Mouse (Mus musculus): ENCODE results near the gene Fbxl7. TPM values are rescaled to one million over a fixed set of nuclear protein-coding genes. Genes with fewer than 3 reads are reported as not detected.

The Fbxl7 gene
- total and polyA plus RNA-seq, 3 experiments = 1.9 to 3.1 (median 3.0) TPM

DNA sequence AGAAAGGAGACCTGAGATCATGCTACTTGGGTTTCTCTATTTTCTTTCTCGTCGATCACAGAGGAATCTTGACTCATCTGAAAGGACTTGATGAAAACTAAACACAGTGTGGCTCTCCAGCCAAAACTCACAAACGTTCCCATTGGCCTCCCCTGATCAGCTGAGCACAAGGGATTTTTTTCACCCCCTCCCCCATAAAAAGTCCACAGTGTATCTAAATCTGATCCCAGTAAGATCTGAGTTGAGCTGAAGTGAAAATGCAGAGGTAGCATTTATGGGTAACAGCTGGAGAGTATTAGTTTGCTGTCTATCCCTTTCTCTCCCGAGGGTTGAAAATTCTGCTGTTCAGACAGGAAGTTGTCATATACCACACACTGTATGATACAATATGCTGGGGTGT, 2.2 kb downstream of the Fbxl7 start:
- Histone ChIP-seq H3K4me1 (ENCODE audit: control insufficient read depth, insufficient read depth, low read length) (peaks cover 4% of the 10 kb centered on the region), H3K27ac (no peak overlapping the region), H3K27me3 (ENCODE audit: control insufficient read depth, insufficient read depth, low read length) (no peaks in the 10 kb centered on the region), H3K4me3 (no peak overlapping the region), H3K79me2 (replicated peaks; ENCODE audit: control insufficient read depth, insufficient read depth, low read length) (0 out of 2 replicates have a peak, but pooled peaks cover 2% of the 10 kb centered on the region), H3K9ac (ENCODE audit: low read depth, low read length) (no peak overlapping the region), H3K36me3 (ENCODE audit: control insufficient read depth, insufficient read depth, low read length) (no peaks in the 10 kb centered on the region; the same call in 1 of the 2 replicates)
- intact Hi-C loops (cut with DNase I) = loop anchor here (5.0 kb wide), 1 partner anchor 71 kb away; no protein-coding TSS in a partner anchor
- TF ChIP-seq CTCF (IDR thresholded peaks at IDR 0.05) (no peak), POLR2A (IDR thresholded peaks at IDR 0.05; ENCODE audit: insufficient read depth, low read depth, low read length) (no peak)
- WGBS = 39% methylated on average over 4 of the region's 4 CpGs
- DNase-seq = no peak

DNA sequence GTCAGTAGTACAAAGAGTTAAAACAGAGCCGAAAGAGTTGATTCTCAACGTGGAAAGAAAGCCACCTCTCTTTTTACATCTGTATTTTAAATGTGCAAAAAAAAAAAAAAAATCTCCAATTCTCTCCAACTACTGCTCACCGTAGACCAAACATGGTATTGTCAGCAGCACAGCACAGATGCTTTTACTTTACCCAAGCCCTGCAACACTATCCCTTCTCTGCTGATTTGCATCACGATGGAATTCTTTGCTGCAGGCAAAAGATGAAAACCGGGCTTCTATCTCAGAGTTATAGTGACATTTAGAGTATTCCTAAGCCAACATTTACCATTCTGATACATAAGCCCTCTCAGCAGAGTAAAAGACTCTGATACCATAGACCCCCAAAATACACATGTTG, 5.4 kb downstream of the Fbxl7 start:
- H3K9ac ChIP-seq (ENCODE audit: low read depth, low read length) = no peak overlapping the region
- peaks cover 2% of the 10 kb centered on the region; the same call in 1 of the 2 replicates for H3K79me2 ChIP-seq (replicated peaks; ENCODE audit: control insufficient read depth, insufficient read depth, low read length)
- no peaks in the 10 kb centered on the region for H3K27me3 ChIP-seq (ENCODE audit: control insufficient read depth, insufficient read depth, low read length)
- no peak overlapping the region for H3K27ac ChIP-seq
- no peak for DNase-seq
- 65% methylated on average over 5 of the region's 5 CpGs for WGBS
- TF ChIP-seq CTCF (IDR thresholded peaks at IDR 0.05) = no peak
- TF ChIP-seq POLR2A (IDR thresholded peaks at IDR 0.05; ENCODE audit: insufficient read depth, low read depth, low read length) = no peak
- no peak for TF ChIP-seq EP300 (IDR thresholded peaks at IDR 0.05; ENCODE audit: insufficient read depth, low read depth, low read length)
- no peaks in the 10 kb centered on the region; the same call in 1 of the 2 replicates for H3K36me3 ChIP-seq (ENCODE audit: control insufficient read depth, insufficient read depth, low read length)
- H3K4me3 ChIP-seq = no peak overlapping the region
- intact Hi-C loops (cut with DNase I) = loop anchor here (5.0 kb wide), 1 partner anchor 68 kb away; no protein-coding TSS in a partner anchor
- H3K4me1 ChIP-seq (ENCODE audit: control insufficient read depth, insufficient read depth, low read length) = peaks cover 4% of the 10 kb centered on the region

DNA sequence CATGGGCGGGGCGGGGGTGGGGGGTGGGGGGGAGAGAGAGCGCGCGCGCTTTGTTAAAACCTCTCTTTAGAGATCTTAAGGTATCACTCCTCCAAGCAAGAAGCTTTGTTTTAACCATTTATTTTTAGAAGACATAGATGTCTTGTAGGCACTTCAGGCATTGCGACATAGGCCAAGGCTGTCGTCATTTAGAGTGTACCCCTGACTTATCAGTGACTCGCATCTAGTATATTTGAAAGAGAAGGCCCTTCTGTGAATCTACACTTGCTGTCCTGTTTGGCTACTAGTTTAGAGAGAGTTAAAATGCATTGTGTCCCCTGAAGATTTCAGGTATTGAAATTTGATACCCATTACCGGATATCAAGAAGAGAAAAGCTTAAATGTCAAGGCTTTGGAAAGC, 7.2 kb downstream of the Fbxl7 start:
- WGBS = 79% methylated on average over 10 of the region's 10 CpGs
- Histone ChIP-seq H3K79me2 (replicated peaks; ENCODE audit: control insufficient read depth, insufficient read depth, low read length) (peaks cover 2% of the 10 kb centered on the region; the same call in 1 of the 2 replicates), H3K27ac (no peak overlapping the region), H3K4me3 (no peak overlapping the region), H3K4me1 (ENCODE audit: control insufficient read depth, insufficient read depth, low read length) (peaks cover 2% of the 10 kb centered on the region; the same call in 1 of the 2 replicates), H3K27me3 (ENCODE audit: control insufficient read depth, insufficient read depth, low read length) (no peaks in the 10 kb centered on the region), H3K36me3 (ENCODE audit: control insufficient read depth, insufficient read depth, low read length) (no peaks in the 10 kb centered on the region; the same call in 1 of the 2 replicates), H3K9ac (ENCODE audit: low read depth, low read length) (no peak overlapping the region)
- DNase-seq = no peak
- intact Hi-C loops (cut with DNase I) = no loop called here
- TF ChIP-seq POLR2A (IDR thresholded peaks at IDR 0.05; ENCODE audit: insufficient read depth, low read depth, low read length) = no peak
- TF ChIP-seq EP300 (IDR thresholded peaks at IDR 0.05; ENCODE audit: insufficient read depth, low read depth, low read length) = no peak
- TF ChIP-seq CTCF (IDR thresholded peaks at IDR 0.05) = no peak

DNA sequence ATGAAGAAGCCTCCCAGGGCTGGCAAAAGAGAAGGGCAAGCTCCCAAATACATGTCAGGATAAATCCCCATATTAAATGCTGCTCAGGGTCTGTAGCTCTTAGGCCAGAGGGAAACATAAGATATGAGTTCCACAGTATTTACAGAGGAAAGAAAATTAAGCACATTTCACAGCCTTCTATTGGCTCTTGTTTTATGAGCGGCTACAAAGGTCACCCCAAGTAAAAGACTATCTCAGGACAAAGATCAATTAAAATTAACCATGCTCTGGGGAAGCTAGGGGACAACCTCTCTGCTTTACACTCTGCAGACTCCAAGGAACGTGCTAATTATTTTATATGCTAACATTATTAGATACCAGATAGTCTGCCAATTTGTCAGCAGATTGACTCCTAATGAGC, 9.4 kb downstream of the Fbxl7 start:
- H3K27me3 ChIP-seq (ENCODE audit: control insufficient read depth, insufficient read depth, low read length) = no peaks in the 10 kb centered on the region
- DNase-seq = no peak
- WGBS = 90% methylated on average over 2 of the region's 2 CpGs
- no peak overlapping the region for H3K9ac ChIP-seq (ENCODE audit: low read depth, low read length)
- H3K4me3 ChIP-seq = no peak overlapping the region
- H3K36me3 ChIP-seq (ENCODE audit: control insufficient read depth, insufficient read depth, low read length) = no peaks in the 10 kb centered on the region; the same call in 1 of the 2 replicates
- intact Hi-C loops (cut with DNase I) = no loop called here
- no peaks in the 10 kb centered on the region for H3K4me1 ChIP-seq (ENCODE audit: control insufficient read depth, insufficient read depth, low read length)
- TF ChIP-seq EP300 (IDR thresholded peaks at IDR 0.05; ENCODE audit: insufficient read depth, low read depth, low read length) (no peak), POLR2A (IDR thresholded peaks at IDR 0.05; ENCODE audit: insufficient read depth, low read depth, low read length) (no peak), CTCF (IDR thresholded peaks at IDR 0.05) (no peak)
- H3K79me2 ChIP-seq (replicated peaks; ENCODE audit: control insufficient read depth, insufficient read depth, low read length) = peaks cover 2% of the 10 kb centered on the region; the same call in 1 of the 2 replicates
- no peak overlapping the region for H3K27ac ChIP-seq

DNA sequence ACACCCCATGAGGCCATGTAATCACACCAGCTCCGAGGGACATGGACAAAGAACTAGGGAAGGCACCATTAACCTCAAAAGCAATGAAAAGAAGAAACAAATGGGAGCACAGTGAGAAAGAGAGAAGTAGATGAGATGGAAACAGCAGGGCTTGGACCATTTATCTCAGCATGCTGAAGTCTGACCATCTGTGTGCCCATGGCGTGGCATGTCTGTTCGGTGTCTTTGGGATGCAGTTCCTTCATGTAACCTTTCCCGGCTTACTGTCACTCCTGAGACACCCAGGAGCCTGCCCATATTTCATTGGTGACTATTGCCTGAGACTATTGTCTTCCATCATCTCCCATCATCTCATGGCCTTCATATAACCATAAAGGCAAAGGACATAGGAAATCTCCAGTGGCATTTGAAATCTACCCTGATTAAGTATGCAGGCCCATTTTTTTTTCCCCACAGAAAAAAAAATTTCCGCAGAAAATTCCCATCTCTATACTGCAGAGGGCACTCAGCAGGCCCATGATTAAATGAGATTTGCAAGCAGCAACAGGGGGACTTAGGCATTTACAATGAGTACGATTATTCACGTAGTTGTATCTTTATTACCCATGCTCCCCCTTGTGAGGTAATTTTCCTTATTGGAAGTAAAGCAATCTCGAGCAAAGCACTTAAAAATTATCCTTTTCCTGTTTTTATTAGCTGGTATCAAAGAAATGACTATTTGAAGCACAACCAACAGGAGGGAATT, 15.0 kb downstream of the Fbxl7 start:
- 76% methylated on average over 8 of the region's 8 CpGs for WGBS
- Histone ChIP-seq H3K4me3 (no peak overlapping the region), H3K79me2 (replicated peaks; ENCODE audit: control insufficient read depth, insufficient read depth, low read length) (no peaks in the 10 kb centered on the region), H3K27me3 (ENCODE audit: control insufficient read depth, insufficient read depth, low read length) (no peaks in the 10 kb centered on the region; the same call in 1 of the 2 replicates), H3K27ac (no peak overlapping the region), H3K36me3 (ENCODE audit: control insufficient read depth, insufficient read depth, low read length) (no peaks in the 10 kb centered on the region), H3K4me1 (ENCODE audit: control insufficient read depth, insufficient read depth, low read length) (peaks cover 4% of the 10 kb centered on the region), H3K9ac (ENCODE audit: low read depth, low read length) (no peak overlapping the region)
- no peak for DNase-seq
- intact Hi-C loops (cut with DNase I) = no loop called here
- TF ChIP-seq EP300 (IDR thresholded peaks at IDR 0.05; ENCODE audit: insufficient read depth, low read depth, low read length) = no peak
- no peak for TF ChIP-seq POLR2A (IDR thresholded peaks at IDR 0.05; ENCODE audit: insufficient read depth, low read depth, low read length)
- no peak for TF ChIP-seq CTCF (IDR thresholded peaks at IDR 0.05)

DNA sequence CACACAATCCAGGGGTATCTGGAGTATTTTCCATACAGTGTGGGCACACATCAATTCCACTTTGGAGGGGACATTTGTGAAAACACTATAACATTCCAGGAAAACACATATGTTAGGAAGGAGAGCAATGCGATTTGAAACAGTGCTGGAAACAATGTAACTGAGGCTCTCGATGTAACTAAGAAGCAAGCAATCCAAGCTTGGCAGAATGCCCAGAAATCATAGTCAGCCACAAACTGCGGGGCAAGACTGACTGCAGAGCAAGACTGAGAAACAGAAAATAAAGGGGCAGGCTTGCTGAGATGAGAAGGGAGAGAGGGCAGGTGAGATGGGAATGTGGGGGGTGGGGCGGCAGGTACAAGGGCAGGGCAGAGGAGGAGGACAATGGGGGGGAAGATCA, 19.7 kb downstream of the Fbxl7 start:
- intact Hi-C loops (cut with DNase I) = no loop called here
- no peak overlapping the region for H3K9ac ChIP-seq (ENCODE audit: low read depth, low read length)
- H3K4me1 ChIP-seq (ENCODE audit: control insufficient read depth, insufficient read depth, low read length) = peaks cover 4% of the 10 kb centered on the region
- no peaks in the 10 kb centered on the region; the same call in 1 of the 2 replicates for H3K27me3 ChIP-seq (ENCODE audit: control insufficient read depth, insufficient read depth, low read length)
- H3K27ac ChIP-seq = no peak overlapping the region
- H3K79me2 ChIP-seq (replicated peaks; ENCODE audit: control insufficient read depth, insufficient read depth, low read length) = no peaks in the 10 kb centered on the region
- TF ChIP-seq CTCF (IDR thresholded peaks at IDR 0.05) (no peak), EP300 (IDR thresholded peaks at IDR 0.05; ENCODE audit: insufficient read depth, low read depth, low read length) (no peak), POLR2A (IDR thresholded peaks at IDR 0.05; ENCODE audit: insufficient read depth, low read depth, low read length) (no peak)
- H3K36me3 ChIP-seq (ENCODE audit: control insufficient read depth, insufficient read depth, low read length) = no peaks in the 10 kb centered on the region
- WGBS = 10% methylated on average over 4 of the region's 4 CpGs
- H3K4me3 ChIP-seq = no peak overlapping the region
- DNase-seq = peak; percentile 32 to 38

All from heart, adult 2 months (tissue).